Mouse (Mus musculus): Measurements from ENCODE around the gene Kdm1a.

Gene Kdm1a

GRCm38 (mm10) chr4:136601476-136601875, 1.0 kb downstream of the Kdm1a start:
- peak; percentile 81 for DNase-seq

- no peak for DNase-seq
Measured at GRCm38 (mm10) chr4:136600536-136600935, 2.0 kb downstream of the Kdm1a start.

- no peak for DNase-seq
Measured at GRCm38 (mm10) chr4:136599869-136600268, 2.7 kb downstream of the Kdm1a start.

GRCm38 (mm10) chr4:136598268-136598876, 4.2 kb downstream of the Kdm1a start:
- DNase-seq: no peak

- peak; percentile 29 for DNase-seq
Measured at GRCm38 (mm10) chr4:136595221-136595620, 7.3 kb downstream of the Kdm1a start.

GRCm38 (mm10) chr4:136594006-136594405, 8.5 kb downstream of the Kdm1a start:
- no peak for DNase-seq

- DNase-seq: no peak
Measured at GRCm38 (mm10) chr4:136592111-136592510, 10.4 kb downstream of the Kdm1a start.

GRCm38 (mm10) chr4:136588003-136588402, 14.5 kb downstream of the Kdm1a start:
- DNase-seq: no peak

- DNase-seq: no peak
Measured at GRCm38 (mm10) chr4:136587221-136587827, 15.2 kb downstream of the Kdm1a start.

- DNase-seq: no peak
Measured at GRCm38 (mm10) chr4:136581885-136582284, 20.6 kb downstream of the Kdm1a start.

GRCm38 (mm10) chr4:136569998-136570397, 32.5 kb downstream of the Kdm1a start:
- no peak for DNase-seq

GRCm38 (mm10) chr4:136568629-136569028, 33.9 kb downstream of the Kdm1a start:
- no peak for DNase-seq

- DNase-seq: no peak
Measured at GRCm38 (mm10) chr4:136562755-136563154, 39.8 kb downstream of the Kdm1a start.

GRCm38 (mm10) chr4:136560270-136560991, 42.1 kb downstream of the Kdm1a start:
- no peak for DNase-seq

GRCm38 (mm10) chr4:136559690-136560089, 42.8 kb downstream of the Kdm1a start:
- DNase-seq: no peak

- DNase-seq: no peak
Measured at GRCm38 (mm10) chr4:136557638-136558037, 44.9 kb downstream of the Kdm1a start.

GRCm38 (mm10) chr4:136553108-136553507, 49.4 kb downstream of the Kdm1a start:
- no peak for DNase-seq

- DNase-seq: peak; percentile 53
Measured at GRCm38 (mm10) chr4:136548381-136548801, 54.1 kb downstream of the Kdm1a start.

- no peak for DNase-seq
Measured at GRCm38 (mm10) chr4:136547721-136548120, 54.8 kb downstream of the Kdm1a start.

GRCm38 (mm10) chr4:136546279-136547045, 56.1 kb downstream of the Kdm1a start:
- no peak for DNase-seq

- DNase-seq: no peak
Measured at GRCm38 (mm10) chr4:136545151-136545550, 57.4 kb downstream of the Kdm1a start.

- DNase-seq: peak; percentile 82
Measured at GRCm38 (mm10) chr4:136526412-136526811, 76.1 kb downstream of the Kdm1a start.

- DNase-seq: no peak
Measured at GRCm38 (mm10) chr4:136524309-136524708, 78.2 kb downstream of the Kdm1a start.
